Mouse (Mus musculus): ENCODE results near the gene Allc.

Gene Allc

DNA sequence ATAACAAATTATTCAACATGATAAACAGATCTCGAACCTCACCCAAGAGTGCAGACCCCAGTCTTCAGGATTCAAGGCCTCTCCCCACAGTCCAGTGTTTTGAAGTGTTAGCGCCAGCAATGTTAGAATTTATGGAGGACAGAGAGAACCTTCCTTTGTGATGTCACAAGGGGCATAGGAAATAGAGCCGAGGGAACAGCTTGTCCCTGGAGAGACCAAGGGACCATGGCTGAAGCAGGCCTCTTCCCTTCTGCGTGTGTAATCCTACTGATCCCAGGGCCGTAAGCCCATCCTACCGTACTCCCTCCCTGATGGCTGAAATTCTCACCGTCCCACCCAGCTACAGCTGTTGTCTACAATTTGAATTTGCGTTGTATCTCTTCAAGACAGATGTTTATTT, at the start of gene Allc:
TSS of gene Allc (minus strand) at position 101 of the 400 bp plus-strand sequence.
- DNase-seq: no peak

DNA sequence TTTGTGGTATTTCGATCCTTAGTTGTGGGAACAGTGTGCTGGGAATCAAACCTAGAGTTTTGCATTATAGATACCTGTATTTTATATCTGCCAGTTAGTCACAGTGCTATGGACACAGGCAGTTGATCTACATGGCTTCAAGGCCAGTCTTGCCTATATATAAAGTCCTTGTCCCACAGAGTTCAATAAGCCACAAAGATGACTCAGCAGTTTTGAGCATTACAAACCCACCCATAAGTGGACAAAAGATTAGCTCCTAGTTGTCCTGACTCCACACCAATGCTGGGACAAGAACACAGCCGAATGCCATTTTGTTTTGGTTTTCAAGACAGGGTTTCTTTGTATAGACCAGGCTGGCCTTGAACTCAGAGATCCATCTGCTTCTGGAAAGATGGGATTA, 46.1 kb upstream of the Allc start:
- DNase-seq: no peak

DNA sequence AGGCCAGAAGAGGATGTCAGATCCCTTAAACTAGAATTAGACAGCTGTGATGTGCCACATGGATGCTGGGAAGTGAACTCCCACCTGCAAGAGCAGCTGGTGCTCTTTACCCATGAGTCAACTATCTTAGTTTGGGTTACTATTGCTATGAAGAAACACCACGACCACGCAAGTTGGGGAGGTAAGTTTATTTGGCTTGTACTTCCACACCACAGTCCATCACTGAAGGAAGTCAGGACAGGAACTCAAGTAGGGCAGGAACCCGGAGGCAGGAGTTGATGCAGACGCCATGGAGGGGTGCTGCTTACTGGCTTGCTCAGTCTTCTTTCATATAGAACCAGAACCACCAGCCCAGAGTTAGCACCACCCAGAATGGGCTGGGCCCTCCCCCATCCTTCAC, 44.8 kb upstream of the Allc start:
- no peak for DNase-seq

DNA sequence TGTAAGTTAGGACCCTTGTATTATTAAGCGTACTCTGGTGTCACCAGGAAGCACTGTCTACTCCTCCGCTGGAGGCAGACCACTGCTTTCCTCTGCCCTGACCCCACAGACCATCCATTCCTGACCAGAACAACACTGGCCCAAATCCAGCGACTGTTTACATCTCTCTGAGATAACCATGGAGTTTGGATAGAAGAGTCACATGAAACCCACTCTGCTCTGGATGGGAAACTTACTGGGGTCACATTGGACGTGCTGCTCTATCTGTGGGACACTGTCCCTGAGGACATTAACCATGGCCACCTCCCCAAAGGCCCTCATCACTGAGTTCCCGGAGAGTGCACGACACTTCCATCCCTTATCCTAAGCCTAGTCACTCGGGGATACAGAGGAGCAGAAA, 43.1 kb upstream of the Allc start:
- DNase-seq: no peak

DNA sequence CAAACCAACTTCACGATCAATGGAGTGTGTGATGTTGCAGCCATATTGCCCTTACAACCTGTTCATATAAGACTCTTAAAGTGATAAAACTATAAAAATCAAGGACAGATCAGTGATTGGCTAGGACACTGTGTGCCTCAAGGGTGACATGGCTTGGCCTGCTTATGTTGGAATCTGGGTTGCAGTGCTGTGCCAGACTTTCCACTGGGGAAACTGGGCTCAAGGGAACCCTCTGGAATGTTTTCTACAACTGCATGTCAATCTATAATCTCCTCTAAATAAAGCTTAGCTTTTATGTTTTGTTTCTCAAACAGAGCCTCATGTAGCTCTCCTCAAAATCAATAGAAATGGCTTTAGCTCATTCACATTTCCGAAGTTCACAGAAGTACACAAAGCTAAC, 41.9 kb upstream of the Allc start:
- no peak for DNase-seq

DNA sequence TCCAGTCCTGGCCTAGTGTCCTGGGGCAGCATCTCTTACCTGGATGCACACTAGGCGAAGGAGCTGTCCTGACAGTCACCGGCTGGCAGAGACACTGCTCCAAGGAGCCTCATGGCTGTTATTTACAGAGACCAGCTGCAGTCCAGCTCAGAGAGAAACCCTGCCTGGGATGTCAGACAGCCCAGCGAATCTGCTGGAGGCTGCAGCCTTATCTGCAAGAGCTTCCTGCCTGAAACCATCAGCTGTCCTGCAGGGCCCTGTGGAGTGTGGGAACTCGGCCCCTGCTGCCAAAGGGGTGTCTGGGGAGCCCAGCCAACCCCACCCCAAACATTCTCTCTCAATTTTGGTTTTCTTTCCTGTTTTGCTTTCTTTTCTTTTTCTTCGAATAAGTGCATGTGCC, 40.9 kb upstream of the Allc start, which contains the start of gene Colec11:
TSS of gene Colec11 (minus strand) at position 183 of the 400 bp plus-strand sequence.
- DNase-seq: peak in 1 of 2 experiments; percentile 12

DNA sequence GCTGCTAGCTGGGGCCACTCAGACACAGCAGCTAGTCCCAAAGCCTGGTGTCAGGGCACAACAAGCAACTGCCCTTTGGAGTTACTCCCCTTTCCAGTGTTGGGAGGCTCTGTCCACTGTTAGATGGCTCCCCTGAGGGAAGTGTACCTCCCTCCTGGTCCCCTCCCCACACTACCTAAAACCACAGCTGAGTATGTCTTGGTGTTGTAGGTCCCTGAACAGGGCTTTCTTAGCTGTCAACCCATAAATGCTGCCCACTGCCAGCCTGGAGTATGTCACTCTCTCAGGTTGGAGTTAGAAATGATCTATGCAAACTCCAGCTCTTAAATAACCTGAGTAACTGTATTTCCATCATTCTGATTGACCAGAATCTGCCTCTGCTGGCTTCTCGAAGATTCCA, 40.3 kb upstream of the Allc start:
- DNase-seq: no peak

DNA sequence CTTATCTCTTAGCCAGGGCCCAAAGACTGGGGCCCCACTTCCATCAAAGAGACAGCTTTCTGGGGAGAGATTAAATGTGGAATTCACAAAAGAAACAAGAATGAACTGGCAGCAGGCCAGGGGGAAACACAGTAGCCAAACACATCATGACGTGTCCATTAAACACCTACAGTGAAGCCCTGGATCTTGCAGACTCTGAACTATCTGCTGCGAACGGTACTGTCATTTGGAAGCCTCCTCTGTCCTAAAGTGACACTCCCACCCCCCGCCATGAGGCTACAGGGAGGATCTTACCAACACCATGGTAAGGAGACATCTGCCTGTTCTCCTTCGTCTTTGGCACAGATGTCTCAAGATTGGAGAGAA, 39.8 kb upstream of the Allc start:
- no peak for DNase-seq

DNA sequence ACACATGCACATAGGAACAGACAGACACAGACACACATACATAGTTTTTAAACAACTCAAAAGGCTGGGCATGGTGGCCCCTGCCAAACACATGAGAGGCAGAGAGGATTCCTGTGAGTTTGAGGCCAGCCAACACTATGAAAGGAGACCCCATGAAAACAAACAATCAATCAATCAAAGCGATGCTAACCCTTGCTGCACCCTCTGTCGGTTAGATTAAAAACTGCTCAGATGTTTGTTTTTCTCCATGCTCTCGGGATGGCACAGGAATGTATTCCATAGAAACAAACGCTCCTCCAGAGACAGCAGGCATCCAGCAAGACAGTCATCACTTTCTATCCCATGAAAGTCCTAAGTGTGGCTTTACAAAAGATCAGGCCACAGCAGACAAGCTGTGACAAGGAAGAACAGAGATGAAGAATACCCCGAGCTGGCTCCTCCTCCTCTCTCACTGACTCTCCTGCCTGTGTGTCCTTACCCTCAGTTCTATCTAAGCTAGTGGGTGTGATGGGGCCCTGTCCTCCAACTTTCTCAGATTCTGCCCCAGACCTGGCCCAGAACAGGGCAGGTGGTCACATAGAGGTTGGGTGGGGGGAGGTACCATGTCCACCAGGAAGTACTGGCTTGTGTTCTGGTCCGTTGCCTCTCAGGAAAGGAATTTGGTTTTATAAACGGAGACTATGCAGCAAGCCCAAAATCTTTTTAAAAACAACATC, 39.3 kb upstream of the Allc start:
- DNase-seq: no peak

DNA sequence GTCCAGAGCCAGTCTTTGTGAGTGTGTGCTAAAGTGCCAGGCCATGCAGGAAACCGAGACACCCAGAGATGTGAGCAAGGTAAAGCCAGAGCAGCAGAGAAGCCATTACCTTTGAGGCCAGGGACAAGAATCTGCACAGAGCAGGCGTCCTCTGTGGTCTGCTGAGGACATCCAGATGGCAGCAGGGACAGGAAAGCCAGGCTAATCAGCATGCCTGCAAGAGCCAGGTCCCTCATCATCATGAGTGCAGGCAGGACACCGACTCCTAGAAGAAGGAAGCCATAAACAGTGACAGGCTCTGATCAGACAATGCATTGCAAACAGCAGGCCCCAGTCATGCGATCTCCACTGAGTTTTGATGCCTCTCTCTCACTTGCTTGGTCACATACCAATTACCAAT, 35.0 kb upstream of the Allc start:
- DNase-seq: no peak

DNA sequence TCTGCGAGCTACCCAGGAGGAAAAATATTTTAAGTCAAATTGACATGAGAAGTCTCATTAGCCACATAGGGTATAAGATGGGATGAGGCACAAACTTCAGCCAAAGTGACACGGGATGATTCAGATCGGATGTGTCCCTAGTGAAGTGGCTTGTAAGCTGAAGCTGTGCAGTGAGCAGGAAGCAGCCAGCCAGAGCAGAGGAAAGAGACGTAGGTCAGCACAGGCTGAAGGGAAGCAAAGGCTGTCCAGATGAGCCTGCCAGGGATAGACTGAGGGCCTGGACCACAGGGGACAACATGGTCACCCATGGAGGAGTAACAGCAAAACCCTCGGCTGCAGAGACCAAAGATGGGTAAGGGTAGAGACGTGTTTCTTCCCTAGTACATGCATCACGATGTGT, 32.1 kb upstream of the Allc start:
- DNase-seq: no peak

DNA sequence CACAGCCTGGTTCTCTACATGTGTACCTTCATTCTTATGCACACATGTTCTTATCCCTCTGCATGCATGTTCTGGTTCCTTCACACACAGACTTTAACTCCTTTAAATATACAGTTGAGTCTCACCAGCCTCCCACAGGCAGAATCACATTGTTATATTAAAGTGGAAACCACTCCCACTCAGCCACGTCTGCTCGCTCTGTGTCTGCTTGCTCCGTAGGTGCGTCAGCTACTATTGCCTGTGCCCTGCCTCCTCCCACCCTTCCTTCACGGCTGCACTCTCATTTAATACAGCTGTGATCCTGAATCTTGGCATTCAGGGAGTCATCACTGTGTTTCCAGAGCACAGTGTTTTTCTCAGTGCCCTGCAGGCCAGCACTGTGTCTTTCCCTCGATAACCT, 30.1 kb upstream of the Allc start:
- DNase-seq: no peak

DNA sequence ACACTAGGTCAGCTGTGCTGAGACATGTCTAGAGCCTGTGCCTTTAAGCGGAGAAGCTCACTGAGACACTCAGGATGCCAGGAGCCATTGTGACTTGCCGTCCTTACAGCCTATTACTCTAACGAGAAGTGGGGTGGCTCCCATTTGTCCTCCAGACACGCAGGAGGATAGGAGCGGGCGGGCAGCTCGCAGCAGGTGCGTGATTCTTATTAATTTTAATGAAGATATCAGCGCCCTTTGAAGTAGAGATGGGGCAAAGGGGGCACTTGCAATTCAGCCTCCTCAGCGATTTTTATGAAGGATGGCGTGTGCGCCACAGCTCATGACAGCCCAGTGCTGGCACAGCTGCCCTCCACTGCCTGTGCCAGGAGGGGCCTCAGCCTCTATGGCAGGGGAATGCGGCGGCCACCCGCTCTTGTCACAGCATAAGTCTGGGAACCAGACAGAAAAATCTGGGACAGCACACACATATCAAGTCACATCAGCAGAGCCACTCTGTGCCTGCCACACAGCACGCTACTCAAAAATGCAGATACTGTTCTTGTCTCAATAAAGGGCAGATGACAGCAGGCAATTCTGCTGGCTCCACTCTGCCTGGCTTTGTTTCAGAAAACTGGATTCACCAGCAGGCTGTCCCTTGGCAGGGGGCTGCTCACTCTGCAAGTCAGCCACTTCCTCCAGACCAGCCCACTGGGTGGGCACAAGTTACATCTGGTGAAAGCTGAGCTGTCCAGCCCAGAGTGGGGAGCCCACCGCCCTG, 25.4 kb upstream of the Allc start:
- DNase-seq: no peak

DNA sequence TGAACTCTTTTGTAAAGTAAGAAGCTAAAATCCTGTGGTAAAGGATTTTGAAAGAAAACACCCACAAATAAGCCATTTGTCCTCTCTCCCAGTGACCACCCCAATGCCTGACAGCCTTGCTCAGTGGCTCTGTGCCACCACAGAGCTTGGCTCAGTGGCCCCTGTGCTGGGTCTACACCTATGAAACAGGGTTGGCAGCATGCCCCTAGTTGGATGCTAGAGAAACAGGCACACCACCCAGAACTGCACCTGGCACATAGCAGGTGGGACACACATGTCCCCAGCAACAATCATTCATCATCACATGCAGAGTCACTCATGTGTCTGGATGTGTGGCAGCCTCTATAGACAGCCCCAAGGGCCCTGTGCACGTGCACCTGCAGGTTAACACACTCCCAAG, 21.2 kb upstream of the Allc start:
- DNase-seq: no peak

DNA sequence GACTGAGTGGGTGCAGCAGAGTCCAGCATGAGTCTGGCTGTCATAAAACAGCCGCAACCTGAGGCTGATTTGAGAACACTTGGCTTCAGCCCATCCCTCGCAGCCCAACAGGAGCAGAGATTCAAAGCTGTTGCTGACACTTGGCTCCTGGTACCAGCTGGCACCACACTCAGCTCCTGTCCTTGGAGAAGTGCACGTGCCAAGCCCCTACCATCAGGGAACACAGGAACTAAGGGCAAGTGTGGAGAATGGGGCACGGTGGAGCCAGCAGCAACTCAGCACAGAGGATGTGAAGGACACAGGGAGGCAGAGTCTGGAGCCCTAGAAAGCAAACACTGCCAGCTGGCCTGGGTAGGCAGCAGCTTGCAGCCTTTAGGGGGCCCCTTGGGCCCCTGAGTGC, 19.9 kb upstream of the Allc start:
- DNase-seq: no peak

DNA sequence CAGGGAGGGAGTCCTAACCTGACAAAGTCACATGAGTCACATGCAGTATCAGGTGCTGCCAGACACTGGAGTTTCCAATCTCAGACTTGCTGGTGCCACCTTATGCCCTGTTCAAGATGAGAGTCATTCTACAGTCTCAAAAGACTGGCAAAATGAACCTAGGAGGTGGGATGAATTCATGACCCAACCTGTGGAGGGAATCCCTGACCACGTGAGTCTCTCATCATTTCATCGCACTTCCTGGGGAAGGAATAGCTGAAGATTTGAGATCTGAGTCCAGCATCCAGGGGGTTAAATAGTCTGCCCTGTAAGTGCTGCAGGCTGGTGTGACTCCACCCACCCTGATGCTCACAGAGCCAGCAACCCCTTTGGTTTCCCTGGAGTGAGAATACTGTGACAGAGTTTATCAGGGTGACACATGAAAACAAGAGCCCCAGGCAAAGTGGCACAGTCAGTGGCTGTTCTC, 16.2 kb upstream of the Allc start:
- no peak for DNase-seq

DNA sequence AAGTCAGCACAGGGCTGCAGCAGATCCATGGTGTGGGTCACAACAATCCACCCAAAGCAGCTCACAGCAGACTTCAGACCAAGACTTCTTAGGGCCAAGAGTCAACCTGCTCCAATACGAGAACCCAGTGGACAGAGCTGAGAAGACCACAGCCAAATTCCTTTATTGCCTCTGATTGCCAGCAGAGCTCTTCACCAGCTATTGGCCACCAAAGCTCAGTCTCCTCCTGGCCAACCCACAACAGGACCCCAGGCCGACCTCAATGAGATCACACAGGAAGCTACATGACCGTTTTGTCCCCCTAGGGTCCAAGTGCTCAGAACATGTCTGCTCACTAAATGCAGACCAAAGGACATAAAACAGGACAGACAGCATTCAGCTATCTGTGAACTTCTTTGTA, 15.8 kb upstream of the Allc start:
- DNase-seq: no peak

DNA sequence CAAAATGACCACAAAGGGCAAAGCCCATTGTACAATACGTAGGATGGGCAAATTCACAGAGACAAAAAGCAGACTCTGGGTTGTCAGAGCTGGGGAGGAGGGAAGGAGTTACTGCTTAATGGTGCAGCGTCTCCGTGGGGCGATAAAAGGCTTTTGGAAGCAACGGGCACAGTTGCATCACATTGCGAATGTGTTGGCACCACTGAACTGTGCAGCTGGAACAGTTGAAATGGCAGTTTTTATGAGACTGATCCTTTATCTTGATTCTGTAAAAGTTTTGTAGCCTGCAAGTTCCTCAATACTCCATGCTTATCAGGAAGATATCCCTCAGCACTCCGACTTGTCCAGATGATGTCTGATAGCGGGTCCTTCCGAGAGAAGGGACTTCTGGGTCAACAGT, 15.4 kb upstream of the Allc start:
- DNase-seq: no peak

DNA sequence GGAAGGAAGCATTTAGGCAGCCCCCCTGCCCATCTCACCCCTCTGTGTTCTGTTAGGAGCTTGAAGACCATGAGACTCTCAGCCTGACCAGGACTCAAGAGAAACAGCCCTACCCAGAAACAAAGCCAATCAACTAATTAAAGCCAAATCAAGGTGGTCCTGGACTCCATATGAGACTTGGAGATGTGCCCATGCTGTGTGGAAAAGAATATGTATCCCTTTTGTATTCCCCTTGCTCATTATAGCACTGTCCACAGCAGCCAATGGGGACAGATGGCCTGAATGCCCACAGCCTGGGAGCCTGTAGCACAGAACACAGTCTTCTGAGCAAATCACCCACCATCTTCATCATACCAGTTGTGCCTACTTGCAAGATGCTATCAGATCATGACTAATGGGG, 14.5 kb upstream of the Allc start:
- DNase-seq: no peak

DNA sequence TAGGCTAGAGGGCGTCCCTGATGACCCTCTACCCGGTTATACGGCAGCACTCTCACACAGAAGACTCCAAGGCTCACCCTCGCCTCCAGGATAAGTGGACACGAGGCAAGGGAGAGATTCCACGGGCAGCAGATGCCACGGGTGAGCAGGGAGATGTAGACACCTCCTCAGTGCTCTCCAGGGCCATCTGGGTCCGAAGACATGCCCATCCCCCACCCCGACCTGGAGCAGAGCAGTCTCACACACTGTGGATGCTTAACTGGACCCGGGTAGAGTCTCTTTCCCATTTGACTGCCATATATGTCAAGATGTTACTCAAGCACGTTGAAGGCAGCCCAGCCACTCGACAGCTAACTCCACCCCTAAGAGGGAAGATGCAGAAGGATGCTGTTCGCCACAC, 8.1 kb upstream of the Allc start:
- DNase-seq: peak in 1 of 2 experiments; percentile 1

DNA sequence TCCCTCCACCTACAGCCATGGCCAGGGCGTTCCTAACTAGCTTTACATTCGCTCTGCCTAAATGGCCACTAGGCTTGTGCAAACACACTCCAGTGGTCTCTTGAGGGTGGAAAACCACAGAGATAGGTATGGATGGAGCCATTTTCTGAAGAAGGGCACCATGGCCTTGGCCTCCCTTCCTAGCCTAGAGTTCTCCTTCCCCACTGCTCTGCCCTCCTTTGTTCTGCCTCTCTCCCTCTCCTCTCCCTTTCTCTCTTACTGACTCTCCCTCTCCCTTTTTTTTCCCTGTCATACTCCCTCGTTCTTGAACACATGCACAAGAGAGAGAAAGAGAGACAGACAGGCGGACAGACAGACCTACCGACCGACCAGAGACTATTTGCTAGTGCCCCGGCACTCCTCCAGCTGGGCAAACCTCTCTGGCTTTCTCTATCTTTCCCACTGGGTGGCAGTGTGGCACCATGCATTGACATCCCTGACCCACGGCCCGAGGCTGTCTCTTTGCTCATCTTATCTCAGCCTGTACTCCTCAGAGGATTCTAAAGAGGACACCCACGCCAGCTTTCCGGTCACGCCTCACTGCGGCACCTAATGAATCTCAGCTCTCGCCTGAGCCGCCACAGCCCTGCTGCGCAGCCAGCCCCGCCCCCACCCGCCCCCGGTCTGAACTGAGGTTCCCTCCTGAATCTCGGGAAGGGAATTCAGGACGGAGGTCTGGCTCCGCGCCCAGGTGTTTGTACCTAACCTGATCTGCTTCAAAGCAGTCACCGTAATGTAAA, 7.0 kb upstream of the Allc start:
- peak; percentile 78 to 88 for DNase-seq

DNA sequence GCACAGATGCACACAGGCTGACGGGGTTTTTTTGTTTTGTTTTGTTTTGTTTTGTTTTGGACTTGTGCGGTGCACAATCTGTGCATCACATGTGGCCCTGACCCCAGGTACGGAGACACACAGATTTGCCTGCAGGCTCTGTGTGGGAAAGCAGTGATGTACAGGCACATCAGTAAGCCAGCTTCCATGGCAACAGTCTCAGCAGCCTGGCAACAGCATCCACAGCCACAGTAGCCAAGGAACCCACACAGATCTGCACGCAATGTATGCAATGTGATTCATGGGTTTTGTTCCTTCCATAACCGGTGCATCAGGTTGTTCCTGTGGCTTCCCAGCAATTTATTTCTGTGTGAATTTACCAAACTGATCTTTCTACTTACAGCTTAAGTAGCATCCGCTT, 5.6 kb upstream of the Allc start:
- no peak for DNase-seq

DNA sequence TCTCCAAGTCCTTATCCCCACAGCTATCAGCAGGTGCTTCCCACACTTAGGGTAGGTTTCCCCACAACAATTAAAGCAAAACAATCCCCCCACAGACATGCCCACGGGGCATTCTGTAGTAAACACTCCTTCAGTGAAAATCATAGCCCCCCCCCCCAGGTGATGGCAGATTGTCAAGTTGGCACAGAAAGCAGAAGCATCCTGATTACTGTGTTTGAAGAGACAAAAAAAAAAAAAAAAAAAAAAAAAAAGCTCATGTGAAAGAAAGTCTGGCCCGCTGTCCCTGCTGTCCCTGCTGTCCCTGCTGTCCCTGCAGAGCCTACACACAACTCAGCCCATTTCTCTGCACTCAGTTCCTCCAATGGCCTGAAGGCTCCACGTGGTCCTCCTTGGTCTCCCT, 1.7 kb upstream of the Allc start:
- DNase-seq: no peak

DNA sequence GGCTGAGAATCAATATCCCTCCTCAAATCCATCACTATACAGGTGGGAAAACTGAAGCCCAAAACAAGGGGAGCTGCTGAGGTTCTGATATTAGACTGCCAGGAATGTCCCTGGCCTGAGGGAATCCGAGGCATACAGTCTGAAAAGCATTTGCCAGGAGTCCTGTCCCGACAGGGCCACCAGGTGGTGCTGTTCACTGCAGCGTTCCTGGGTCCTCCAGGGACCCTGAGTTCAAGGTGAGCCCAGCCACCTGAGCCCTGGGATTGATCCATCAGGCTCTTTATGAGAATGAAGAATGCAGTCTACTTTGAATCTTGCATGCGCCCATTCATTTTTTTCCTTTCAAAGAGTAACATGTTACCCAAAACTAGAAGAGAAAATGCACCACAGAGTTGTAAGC, 3.2 kb downstream of the Allc start:
- DNase-seq: peak; percentile 4 to 58
